Mouse (Mus musculus) E14TG2a.4 (cell line): ENCODE results near the gene Gm11232.

Experiments used
- H3K27me3 ChIP-seq: 2 replicates; pipeline ENCODE4 v1.6.1; 2014; ENCODE audit warnings: low read length, control low read depth; ENCODE audit not compliant: insufficient read depth
- H3K36me3 ChIP-seq: 2 replicates; pipeline ENCODE4 v1.6.1; 2014; ENCODE audit warnings: low read length, control low read depth; ENCODE audit not compliant: insufficient read depth
- H3K4me1 ChIP-seq: replicated peaks from 2 replicates; pipeline ENCODE4 v1.6.1; 2014; ENCODE audit warnings: low read depth, low read length, control low read depth
- H3K4me3 ChIP-seq: replicated peaks from 2 replicates; pipeline ENCODE4 v1.5.1; 2014; ENCODE audit warnings: mild to moderate bottlenecking, low read length
- H3K9me3 ChIP-seq: 2 replicates; pipeline ENCODE4 v1.6.1; 2014; ENCODE audit warnings: low read length, control low read depth
- CTCF ChIP-seq: conservative IDR thresholded peaks from 2 replicates; pipeline ENCODE4 v1.5.1; 2014; ENCODE audit warnings: low read length
- NANOG ChIP-seq: IDR thresholded peaks from 2 replicates; pipeline ENCODE4 v1.6.1; 2014; ENCODE audit warnings: borderline replicate concordance, low read length, mixed read lengths
- POU5F1 ChIP-seq: IDR thresholded peaks from 2 replicates; pipeline ENCODE4 v1.6.1; 2014; ENCODE audit warnings: low read length, borderline replicate concordance

Gene Gm11232

DNA sequence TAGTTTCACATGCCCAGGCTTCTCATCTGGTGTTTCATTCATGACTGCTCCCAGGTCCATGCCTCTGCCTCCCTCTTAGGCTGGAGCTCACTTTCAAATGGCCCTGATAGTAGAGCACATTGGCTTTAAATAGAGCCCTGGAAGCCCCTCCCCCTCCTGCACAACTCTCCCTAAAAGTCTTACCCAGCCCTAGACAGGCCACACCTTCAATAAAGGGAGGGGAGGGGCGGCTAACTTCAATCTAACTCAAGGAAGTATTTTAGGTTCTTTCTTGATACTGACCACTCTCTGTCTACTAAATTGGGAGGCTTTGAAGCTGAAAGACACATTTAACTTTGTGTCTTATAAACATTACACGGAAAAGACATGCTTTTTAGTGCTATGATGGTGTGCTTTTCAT, at the start of gene Gm11232:
Gene Gm11232 (minus strand): TSS at position 101 of the 400 bp plus-strand sequence.
- no peaks in the 10 kb centered on the region for H3K27me3 ChIP-seq
- TF ChIP-seq POU5F1, result no peak
- TF ChIP-seq CTCF, result no peak
- no peak for TF ChIP-seq NANOG
- no peaks in the 10 kb centered on the region for H3K36me3 ChIP-seq
- no peak within 1 kb of the TSS for H3K4me3 ChIP-seq
- H3K4me1 ChIP-seq, result no peaks in the 10 kb centered on the region
- no peaks in the 10 kb centered on the region for H3K9me3 ChIP-seq

- Histone ChIP-seq H3K27me3 (no peaks in the 10 kb centered on the region), H3K9me3 (no peaks in the 10 kb centered on the region), H3K4me1 (no peaks in the 10 kb centered on the region), H3K4me3 (no peak overlapping the region), H3K36me3 (no peaks in the 10 kb centered on the region)
- TF ChIP-seq NANOG (no peak), CTCF (no peak), POU5F1 (no peak)
Observed at GRCm38 (mm10) chr4:71805977-71806534, 48.3 kb upstream of the Gm11232 start.

- TF ChIP-seq CTCF (no peak), POU5F1 (no peak), NANOG (no peak)
Observed at GRCm38 (mm10) chr4:71765529-71765928, 7.8 kb upstream of the Gm11232 start.

GRCm38 (mm10) chr4:71765071-71765470, 7.3 kb upstream of the Gm11232 start:
- Histone ChIP-seq H3K9me3 (no peaks in the 10 kb centered on the region), H3K36me3 (no peaks in the 10 kb centered on the region), H3K27me3 (no peaks in the 10 kb centered on the region), H3K4me1 (no peaks in the 10 kb centered on the region), H3K4me3 (no peak overlapping the region)
- TF ChIP-seq NANOG, result peak; percentile 38; the same call in 1 of the 2 replicates
- no peak for TF ChIP-seq CTCF

More at GRCm38 (mm10) chr4:71765529-71765928, 7.8 kb upstream of the Gm11232 start:
- no peaks in the 10 kb centered on the region for H3K36me3 ChIP-seq
- H3K9me3 ChIP-seq, result no peaks in the 10 kb centered on the region
- no peak overlapping the region for H3K4me3 ChIP-seq
- no peaks in the 10 kb centered on the region for H3K4me1 ChIP-seq
- no peaks in the 10 kb centered on the region for H3K27me3 ChIP-seq

- H3K9me3 ChIP-seq, result no peaks in the 10 kb centered on the region
- H3K4me3 ChIP-seq, result no peak overlapping the region
- H3K4me1 ChIP-seq, result no peaks in the 10 kb centered on the region
- no peak for TF ChIP-seq CTCF
- no peak for TF ChIP-seq POU5F1
- TF ChIP-seq NANOG, result no peak
- no peaks in the 10 kb centered on the region for H3K27me3 ChIP-seq
- no peaks in the 10 kb centered on the region for H3K36me3 ChIP-seq
Observed at GRCm38 (mm10) chr4:71756441-71757221, 1.1 kb downstream of the Gm11232 start.

DNA sequence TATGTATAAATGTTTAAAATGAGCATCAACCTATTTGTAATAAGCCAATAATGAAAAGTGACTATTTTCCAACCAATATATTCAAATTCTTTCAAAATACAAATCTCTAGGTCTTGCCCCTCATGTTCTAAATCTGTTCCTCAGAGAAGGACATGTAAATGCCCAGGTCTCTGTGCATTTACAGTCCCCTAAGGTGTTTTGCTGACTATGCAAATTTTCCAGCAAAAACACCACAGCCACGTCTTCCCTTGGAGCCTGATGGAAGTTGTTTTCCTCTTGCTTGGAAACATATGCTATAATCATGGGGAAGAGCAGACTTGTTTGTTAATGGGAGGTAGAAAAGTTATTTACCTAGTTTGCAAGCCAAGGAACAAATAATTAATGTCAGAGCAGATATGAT, 12.0 kb downstream of the Gm11232 start:
- Histone ChIP-seq H3K4me3 (no peak overlapping the region), H3K36me3 (no peaks in the 10 kb centered on the region), H3K4me1 (no peaks in the 10 kb centered on the region), H3K9me3 (no peaks in the 10 kb centered on the region), H3K27me3 (no peaks in the 10 kb centered on the region)
- TF ChIP-seq CTCF (no peak), NANOG (no peak), POU5F1 (no peak)

- H3K36me3 ChIP-seq, result no peaks in the 10 kb centered on the region
- H3K9me3 ChIP-seq, result peaks cover 3% of the 10 kb centered on the region; the same call in 1 of the 2 replicates
- H3K4me1 ChIP-seq, result no peaks in the 10 kb centered on the region
- no peaks in the 10 kb centered on the region for H3K27me3 ChIP-seq
- TF ChIP-seq NANOG (no peak), POU5F1 (no peak), CTCF (no peak)
- H3K4me3 ChIP-seq, result no peak overlapping the region
Observed at GRCm38 (mm10) chr4:71736529-71736928, 21.2 kb downstream of the Gm11232 start.

- no peaks in the 10 kb centered on the region for H3K4me1 ChIP-seq
- TF ChIP-seq NANOG (no peak), POU5F1 (no peak), CTCF (no peak)
- no peaks in the 10 kb centered on the region for H3K27me3 ChIP-seq
- H3K9me3 ChIP-seq, result peaks cover under 1% of the 10 kb centered on the region; the same call in 1 of the 2 replicates
- H3K36me3 ChIP-seq, result no peaks in the 10 kb centered on the region
- no peak overlapping the region for H3K4me3 ChIP-seq
Observed at GRCm38 (mm10) chr4:71735261-71735660, 22.5 kb downstream of the Gm11232 start.

- no peak for TF ChIP-seq NANOG
- no peak for TF ChIP-seq CTCF
- Histone ChIP-seq H3K36me3 (no peaks in the 10 kb centered on the region), H3K4me3 (no peak overlapping the region), H3K27me3 (no peaks in the 10 kb centered on the region), H3K4me1 (no peaks in the 10 kb centered on the region), H3K9me3 (no peaks in the 10 kb centered on the region)
Observed at GRCm38 (mm10) chr4:71729401-71729800, 28.4 kb downstream of the Gm11232 start.
